Mouse (Mus musculus) embryo, embryonic 10.5 days (tissue): ENCODE data around the gene Ampd1.

Source experiments
- DNase-seq: peaks from one replicate; pipeline ENCODE4 v3.0.0-alpha.2; 2015; ENCODE audit warnings: low spot score

Gene Ampd1

DNA sequence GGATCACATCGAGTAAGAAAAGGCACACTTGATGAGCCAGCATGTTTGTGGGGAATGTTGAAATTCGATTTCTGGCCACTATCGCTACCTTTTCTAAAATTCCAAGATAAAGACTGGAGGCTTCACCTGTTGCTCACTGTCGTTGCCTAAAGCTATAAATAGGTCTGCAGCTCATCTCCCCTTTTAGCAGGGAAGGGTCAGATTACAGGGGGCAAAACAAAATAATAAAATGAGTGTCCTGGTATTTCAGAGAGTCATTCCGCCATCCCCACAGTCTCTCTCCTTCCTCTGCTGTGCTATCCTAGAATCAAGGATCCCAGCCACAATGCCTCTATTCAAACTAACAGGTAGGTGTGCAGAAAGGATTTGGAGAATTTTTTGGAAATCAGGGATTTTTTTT is at the start of gene Ampd1:
TSS of gene Ampd1 (plus strand) at position 244 of the 400 bp plus-strand sequence.
- DNase-seq = no peak

DNA sequence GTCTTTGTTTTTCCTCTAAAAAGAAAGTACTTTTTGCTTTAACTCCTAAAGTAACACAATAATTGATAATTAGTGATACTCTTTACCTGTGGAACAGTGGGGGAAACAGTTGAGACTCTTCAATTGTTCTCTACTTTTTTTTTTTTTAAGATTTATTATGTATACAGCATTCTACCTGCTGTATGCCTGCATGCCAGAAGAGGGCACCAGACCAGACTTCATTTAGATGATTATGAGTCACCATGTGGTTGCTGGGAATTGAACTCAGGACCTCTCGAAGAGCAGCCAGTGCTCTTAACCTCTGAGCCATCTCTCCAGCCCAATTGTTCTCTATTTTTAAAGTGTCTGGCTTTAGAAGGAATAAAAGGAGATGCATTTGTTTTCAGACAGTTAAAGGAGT is 47.6 kb upstream of the Ampd1 start:
- DNase-seq = no peak

DNA sequence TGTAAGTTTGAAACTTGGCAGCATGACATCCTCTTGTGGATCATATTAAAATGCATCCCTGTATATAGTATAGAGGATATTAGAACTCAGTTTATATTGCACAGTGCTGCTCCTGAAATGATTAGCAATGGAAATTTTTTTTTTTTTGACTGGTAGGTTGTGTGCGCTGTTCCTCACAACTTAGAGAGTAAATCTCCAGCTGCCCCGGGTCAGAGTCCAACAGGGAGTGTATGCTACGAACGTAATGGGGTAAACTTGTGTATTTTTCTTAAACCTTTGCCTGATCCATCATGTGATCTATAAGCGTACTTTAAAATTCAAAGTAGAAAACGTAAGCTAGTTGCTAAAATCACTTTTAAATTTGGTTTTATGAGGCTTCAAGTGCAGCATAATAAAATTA is 33.5 kb upstream of the Ampd1 start:
- DNase-seq = no peak

DNA sequence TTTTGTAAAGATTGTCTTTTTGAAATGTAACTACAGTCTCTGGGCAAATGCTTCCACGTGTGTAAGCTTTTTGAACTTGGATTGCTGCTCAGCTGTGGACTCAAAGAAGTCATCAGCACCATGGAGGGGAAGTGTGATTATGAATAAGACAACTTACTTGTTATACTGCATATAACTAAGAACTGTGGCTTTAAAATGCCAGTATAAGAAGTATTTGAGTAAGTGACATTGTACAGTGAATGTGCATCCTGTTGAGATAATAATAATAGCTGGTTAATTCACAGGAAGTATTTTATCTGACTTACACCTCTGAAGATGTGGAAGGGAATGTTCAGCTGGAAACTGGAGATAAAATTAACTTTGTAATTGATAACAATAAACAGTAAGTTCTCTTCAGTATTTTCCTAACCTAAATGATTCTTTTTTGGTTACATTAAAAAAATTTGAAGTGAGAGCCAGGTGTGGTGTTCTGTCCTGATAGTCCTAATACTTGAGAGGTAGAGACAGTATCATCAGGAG is 32.9 kb upstream of the Ampd1 start:
- no peak for DNase-seq

DNA sequence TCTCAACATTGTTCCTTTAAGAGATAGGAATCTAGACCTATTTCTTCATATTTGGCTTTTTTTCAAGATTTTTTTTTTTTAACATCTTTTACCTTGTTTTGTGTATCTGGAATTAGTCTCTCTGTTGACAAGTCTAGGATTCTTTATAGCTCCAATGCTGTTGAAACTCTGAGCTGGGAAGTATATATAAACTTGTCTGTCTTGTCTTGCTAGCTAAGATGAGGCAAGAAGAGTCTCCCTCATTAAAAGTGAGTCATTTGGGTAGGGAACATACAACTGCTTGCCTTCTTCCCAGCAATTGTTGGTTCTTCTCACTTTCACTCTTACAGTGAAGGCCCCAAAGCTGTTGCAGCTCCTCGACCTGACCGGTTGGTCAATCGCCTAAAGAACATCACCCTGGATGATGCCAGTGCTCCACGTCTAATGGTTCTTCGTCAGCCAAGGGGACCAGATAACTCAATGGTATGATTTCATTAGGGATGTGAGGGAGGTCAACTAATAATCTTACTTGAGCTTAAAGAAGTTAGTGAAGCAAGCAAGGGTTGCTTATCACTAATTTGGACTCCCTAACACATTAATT is 17.7 kb upstream of the Ampd1 start:
- no peak for DNase-seq

DNA sequence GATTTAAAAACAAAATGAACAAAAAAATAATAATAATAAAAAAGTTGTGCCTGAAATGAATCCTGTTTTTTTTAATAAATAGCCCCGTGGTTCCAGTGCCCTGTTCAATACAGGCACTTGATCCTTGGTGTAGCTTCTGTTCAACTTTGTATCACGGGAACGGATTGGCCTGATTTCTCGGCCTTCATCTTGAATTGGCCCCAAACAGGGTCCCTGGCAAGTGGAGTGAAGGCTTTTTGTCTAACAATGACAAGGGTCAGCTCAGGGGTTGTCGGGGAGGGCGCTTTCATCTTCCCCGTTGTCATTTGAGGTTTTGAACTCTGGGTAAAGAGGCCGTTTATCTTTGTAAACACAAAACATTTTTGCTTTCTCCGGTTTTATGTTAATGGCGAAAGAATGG is 16.1 kb upstream of the Ampd1 start:
- no peak for DNase-seq

DNA sequence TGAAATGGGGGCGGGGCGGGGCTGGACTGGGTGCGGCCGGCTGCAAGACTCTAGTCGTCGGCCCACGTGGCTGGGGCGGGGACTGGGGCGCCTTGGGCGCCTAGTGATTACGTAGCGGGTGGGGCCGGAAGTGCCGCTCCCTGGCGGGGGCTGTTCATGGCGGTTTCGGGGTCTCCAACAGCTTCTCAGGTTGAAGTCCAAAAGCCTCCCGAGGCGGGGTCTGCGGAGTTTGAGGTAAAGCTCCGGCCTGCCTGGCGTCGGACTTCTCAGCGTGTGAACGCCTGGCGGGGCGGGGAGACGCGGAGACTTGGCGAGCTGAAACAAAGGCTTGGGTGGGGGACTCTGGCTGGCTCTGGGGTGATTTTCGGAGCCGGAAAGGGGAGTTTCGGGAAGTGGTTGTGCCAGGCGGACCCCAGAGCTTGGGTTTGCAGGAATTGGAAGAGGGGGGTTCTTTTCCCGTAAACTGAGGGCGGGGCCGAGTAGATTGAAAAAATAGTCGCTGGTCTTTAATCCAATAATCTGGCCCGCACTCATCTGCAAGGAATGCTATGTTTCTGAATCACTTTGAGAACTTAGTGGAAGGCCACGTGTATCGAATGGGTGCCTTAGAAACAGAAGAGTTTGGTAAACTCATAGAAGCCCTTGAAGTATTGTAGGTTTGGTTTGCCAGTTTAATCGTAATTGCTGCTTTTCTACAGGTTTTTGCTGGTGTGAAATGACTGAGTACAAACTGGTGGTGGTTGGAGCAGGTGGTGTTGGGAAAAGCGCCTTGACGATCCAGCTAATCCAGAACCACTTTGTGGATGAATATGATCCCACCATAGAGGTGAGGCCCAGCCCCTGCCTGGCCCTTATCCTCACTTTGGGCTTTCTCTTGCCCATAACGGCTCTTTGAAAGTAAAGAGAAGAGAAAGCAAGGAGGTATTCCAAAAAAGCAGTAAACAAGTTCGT is 15.3 kb upstream of the Ampd1 start, which contains the start of gene Nras:
TSS of gene Nras (plus strand) at position 79 of the 951 bp plus-strand sequence.
- DNase-seq = peak; percentile 97

DNA sequence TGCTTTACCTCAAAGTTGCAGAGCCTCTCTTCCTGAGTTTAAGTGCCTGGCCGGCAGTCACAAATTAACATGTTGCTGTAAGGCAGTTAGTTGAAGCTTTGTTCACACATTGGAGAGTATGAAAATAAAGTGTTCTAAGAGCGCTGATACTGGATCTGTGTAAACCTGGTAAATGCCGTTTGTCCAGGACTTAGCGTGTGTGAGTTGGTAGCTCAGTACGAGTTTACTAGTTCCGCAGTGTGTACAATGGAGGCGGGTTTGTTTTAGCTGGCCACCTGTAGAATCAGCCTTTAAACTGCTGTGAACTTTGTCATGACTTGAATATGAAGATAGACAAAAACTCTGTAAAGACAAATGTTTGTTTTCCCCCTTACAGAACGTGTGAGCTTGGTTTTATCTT is 6.9 kb upstream of the Ampd1 start:
- no peak for DNase-seq

DNA sequence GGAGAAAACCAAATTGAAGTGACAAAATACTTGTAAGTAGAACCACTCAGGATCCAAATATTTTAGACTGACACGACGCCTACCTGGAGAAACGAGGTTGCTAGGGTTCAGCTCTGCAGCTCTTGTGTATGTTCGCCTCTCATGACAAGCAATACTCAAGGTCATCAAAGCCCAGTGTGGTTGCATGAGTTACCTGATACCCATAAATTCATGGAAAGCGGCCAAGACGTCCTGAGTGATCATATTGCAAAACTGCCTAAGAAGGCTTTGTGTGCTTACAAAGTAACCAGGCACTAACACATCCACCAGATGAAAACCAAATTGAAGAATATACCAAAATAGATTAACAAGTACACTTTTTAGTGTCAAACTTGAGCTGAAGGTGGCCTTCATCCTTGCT is 4.8 kb upstream of the Ampd1 start:
- no peak for DNase-seq

DNA sequence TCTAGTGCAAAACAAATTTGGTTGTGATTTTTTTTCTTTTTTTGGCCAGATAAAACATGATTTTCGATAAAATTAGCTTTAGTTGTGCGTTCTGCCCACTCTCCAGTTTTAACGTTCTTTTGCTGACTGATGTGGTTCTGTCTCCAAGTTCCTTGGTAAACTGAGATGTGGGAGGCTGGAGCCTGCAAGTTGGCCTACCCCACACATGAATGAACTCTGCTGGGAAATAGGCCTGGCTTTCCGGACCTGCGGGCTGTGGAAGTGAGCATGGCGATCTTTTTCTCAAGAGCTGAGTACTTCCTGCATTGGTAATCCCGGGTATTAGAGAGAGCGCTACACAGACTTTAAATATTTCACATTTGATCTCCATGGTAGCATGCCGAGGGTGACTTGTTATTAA is 2.1 kb downstream of the Ampd1 start:
- DNase-seq = no peak

DNA sequence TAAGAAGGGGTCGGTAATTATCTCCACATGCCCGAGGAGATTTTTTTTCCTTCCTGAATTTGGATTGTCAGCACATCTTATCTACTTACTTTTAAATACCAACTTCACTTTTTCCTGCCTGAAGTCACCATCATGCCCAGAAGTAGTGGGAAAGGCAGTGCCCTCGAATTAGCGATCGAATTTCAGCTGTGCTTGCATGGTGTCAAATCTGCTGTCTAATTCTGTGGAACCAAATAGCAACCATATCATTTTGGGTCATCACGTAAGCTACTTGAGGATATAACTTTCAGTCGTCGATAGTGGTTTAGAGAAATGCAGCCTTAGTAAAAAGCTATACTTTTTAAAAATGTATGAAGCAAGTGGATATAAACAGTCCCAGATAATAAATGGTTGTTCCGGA is 2.7 kb downstream of the Ampd1 start:
- DNase-seq = no peak

DNA sequence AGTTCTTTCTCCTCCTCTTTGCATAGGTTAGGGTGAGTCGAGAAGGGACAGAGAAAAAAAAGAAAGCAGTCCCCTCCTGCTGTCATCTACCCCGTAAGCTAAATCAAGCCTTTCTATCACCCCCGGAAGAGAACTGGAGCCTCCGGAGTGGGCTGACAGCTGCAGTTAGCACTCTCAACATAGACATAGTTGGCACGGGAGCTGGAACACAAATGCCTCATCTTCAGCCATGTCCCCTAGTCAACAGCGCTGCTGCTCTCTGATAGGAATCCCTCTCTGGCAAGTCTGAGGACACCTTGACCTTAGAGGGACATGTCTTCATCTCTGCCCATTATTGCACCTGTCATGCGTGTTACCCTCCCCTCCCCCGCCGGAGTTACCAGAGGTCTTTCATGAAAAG is 5.5 kb downstream of the Ampd1 start:
- DNase-seq = no peak

DNA sequence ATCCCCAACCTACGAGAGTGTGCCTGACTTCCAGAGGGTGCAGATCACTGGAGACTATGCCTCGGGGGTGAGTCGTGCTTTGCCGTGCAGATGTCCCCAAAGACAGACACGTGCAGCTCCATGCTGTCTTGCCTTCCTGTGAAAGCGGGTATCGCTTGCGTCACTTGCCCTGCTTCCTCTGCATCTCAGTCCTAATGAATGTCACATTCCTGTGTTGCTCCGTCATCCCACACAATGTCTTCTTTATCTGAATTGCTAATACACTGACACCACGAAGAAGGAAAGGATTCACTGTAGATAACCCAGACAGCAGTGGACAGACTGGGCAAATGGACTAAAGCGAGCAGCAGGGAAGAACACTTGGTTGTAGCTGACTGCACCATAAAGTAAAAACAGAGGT is 7.2 kb downstream of the Ampd1 start:
- DNase-seq = no peak

DNA sequence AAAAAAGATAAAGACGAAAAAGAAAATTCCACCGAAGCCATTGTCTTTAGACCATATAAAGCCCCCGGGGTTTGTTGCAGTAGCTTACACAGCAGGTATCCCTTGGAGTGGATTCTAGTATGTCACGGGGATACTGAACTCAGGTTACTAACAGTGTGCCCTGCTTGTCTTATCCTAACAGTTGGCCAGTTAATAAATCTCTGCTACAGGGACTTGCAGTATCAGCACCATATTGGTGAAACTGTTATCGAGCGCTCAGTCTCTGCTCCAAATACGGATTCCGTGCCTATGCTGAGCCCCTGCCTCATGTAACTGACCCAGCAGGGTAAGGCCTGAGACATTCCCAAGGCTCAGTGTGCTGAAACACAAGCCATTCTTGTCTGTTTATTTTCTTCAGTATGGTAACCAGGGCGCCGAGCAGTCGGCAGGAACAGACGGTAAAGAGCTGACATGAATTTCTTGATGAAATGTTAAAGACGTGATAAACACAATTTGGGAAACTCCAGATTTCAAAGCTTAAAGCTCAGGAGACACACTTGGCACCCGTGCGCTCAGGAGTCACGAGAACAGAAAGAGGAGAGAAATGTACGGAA is 8.1 kb downstream of the Ampd1 start:
- no peak for DNase-seq

DNA sequence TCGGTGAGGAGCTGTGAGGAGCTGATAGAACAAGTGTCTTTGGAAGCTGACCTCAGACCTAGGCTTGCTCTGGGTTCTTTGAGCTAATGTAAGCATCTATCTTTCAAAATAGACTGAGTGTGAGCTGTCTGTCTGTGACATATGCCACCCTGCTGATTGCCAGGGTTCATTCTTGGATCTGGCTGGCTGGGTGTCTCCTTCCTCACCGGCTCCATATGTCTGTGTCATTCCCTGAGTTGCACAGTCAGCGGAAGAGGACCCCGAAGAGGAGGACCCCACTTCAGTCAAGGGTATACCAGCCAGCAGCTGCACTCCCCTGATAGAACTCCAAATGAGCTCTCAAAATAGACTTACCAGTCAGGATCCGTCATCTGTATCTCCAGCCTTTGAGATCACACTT is 8.9 kb downstream of the Ampd1 start:
- DNase-seq = no peak

DNA sequence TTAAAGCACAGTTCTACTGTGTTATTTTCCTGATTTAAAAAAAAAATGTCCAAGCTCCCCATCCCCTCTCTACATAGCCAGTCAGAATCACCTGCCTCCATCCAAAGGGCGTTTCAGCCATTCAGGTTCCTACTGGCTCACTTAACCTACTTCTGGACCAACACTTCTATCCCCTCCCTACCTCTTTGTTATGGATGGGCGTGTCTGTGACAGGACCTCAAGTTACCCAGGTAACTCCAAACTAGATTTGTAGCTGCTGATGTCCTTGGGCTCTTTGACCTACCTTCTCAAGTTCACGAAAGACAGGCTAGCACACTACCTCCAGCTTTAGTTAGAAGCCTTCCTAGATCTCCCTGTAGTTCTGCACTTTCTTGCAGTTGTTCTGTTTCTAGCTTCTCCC is 12.2 kb downstream of the Ampd1 start:
- no peak for DNase-seq

DNA sequence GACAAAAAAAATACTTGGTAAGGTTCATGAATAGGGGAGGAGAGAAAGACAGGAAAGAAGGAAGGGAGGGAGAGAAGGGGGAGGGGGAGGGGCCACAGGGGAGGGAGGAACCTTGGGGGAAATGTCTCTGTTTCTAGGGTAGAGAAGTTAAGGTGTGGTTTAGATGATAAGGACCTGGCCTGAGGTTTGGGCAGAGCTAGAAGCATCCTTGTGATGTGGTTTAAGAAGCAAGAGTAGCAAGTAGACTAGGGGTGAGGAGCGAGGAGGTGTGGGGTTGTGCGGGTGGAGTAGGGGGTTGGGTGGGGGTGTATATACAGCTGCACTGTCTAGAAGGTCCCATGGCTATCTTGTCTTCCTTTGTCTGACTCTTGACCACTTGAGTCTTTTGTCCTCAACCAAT is 17.9 kb downstream of the Ampd1 start:
- DNase-seq = no peak

DNA sequence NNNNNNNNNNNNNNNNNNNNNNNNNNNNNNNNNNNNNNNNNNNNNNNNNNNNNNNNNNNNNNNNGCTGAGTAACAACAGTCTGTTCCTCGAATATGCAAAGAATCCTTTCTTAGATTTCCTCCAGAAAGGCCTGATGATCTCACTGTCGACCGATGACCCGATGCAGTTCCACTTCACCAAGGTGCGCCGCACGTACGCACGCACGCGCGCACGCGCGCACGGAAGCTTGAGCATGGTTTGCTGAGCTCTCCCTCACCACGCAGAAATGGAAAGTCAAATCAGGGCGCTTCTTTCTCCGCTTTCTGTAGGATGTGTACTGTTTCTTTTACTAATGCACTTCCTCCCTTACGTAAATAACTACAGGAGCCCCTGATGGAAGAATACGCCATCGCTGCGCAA is 24.8 kb downstream of the Ampd1 start:
- no peak for DNase-seq

DNA sequence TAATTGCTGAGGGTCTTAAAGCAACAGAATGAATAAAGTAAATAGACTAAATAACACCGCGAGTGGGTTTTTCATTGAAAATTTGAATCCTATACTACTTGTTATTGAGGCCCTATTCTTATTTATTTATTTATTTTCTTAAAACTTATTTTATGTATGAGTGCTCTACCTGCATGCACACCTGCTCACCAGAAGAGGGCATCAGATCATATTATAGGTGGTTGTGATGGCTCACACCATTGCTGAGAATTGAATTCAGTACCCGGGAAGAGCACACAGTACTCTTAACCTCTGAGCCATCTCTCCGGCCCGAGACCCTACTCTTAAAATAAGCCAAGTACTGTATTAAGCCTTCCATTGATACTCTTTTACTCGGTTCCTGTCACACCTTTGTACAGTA is 25.9 kb downstream of the Ampd1 start:
- no peak for DNase-seq

DNA sequence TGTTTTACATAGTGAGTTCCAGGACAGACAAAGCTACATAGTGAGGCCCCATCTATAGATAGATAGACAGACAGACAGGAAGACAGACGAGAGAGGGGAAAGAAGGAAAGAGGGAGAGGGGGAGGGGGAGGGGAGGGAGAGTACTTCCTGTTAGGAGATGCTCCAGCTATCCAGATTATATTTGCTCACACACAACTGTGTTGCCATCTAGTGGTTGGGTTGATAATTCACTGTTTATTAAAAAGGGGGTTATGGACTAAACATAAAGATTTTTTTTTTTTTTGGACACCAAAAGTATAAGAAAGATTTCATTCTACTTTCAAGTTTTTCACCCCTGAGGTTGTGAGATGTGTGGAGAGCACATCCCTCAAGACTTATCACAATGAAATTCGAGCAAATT is 26.9 kb downstream of the Ampd1 start:
- DNase-seq = peak; percentile 18

DNA sequence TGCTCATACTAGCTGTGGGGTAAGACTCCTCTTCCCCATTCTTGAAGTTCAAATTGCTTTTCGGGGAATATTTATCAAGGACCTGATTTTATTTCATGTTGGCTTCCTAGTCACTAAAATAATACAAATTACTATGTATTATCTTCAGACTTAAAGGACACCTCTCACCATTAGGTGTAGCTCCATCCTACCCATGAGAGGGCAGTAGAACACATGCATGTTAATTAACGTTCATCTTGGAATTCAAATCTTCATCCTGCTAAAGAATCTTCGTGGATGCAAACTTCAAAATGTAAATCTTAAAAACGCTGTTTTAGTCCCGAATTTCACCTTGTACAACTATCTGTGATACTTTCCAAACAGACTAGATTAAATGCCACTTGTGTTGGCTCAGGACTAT is 27.4 kb downstream of the Ampd1 start:
- no peak for DNase-seq

DNA sequence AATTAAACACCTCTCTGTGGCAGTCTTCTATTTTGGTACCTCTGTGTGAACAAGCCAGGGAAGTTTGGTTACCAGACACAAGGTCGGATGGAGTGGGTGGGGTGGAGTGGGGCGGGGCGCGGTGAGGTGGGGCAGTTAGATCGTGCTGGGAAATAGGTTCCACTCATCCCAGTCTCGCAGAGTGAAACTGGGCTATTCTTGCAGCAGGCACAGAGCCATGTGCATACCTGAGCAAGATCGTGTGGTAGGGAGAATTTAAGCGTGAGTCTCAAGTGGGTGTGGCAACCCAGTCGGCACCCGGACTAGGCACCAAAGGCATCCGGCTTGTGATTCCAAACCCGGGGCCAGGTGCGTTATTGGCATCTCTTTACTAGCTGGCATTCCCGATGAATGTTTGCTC is 28.1 kb downstream of the Ampd1 start:
- no peak for DNase-seq
